Mouse (Mus musculus): ENCODE measurements at regions not wholly inside any gene's neighbourhood (a gene's known extent, or its start where the extent isn't known, plus 50 kb on each side); places are given as distances from the start of the nearest gene placed in this dataset.
A peak's percentile ranks its signal among the peaks of the same experiment; 100 is the strongest.

DNA sequence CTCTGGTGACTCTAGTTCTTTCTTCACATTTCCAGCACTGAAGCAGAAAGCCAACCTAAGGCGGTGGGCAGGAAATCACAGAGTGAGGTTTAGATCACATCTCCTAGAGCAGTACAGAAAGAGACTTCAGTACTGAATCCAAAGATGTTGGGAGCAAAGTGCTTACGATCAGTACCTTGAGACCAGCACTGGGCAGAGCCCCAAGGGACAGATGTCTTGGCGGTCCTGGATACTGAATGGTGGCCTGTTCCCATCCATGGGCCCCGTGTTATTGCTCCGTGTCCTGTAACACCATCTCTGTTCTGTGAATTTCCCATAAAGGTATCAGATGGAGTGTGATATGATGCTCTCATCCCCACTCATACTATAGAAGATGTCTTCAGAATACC, 353.5 kb upstream of the Nfe2l3 start:
- Histone ChIP-seq H3K36me3 (no peaks in the 10 kb centered on the region), H3K4me2 (replicated peaks) (no peak overlapping the region), H3K4me3 (no peak overlapping the region), H3K9me3 (no peaks in the 10 kb centered on the region), H3K4me1 (peaks cover 40% of the 10 kb centered on the region), H3K27ac (no peak overlapping the region), H3K27me3 (peaks cover 9% of the 10 kb centered on the region; the same call in 1 of the 2 replicates), H3K9ac (no peak overlapping the region)
- 83% methylated on average over 5 of the region's 5 CpGs for WGBS
- ATAC-seq (ENCODE audit: low FRiP score, low read depth) = no peak

DNA sequence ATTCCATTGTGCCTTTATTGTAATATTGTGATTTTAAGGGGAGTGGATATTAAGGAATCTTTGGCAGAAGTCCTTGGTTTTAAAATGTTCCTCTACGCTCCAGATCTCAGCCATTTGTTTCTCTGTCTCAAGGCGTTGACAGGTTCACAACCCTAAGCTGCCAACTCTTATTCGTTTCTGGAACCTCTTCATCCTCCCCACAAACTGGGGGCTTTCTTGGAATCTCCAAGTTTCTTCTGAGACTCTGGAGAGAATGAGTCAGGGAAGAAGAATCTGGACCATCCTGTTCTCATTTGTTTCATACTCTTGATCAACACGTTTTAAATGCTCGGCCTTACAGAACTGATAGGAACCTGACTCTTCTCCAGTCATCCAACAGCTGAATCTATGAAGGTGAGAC, 351.4 kb upstream of the Nfe2l3 start:
- H3K4me3 ChIP-seq = no peak overlapping the region
- H3K27ac ChIP-seq = no peak overlapping the region
- WGBS = 55% methylated on average over 5 of the region's 5 CpGs
- ATAC-seq (ENCODE audit: low FRiP score, low read depth) = no peak
- no peak overlapping the region for H3K9ac ChIP-seq
- peaks cover 11% of the 10 kb centered on the region; the same call in 1 of the 2 replicates for H3K27me3 ChIP-seq
- H3K9me3 ChIP-seq = no peaks in the 10 kb centered on the region
- H3K36me3 ChIP-seq = no peaks in the 10 kb centered on the region
- no peak overlapping the region for H3K4me2 ChIP-seq (replicated peaks)
- H3K4me1 ChIP-seq = peaks cover 44% of the 10 kb centered on the region

DNA sequence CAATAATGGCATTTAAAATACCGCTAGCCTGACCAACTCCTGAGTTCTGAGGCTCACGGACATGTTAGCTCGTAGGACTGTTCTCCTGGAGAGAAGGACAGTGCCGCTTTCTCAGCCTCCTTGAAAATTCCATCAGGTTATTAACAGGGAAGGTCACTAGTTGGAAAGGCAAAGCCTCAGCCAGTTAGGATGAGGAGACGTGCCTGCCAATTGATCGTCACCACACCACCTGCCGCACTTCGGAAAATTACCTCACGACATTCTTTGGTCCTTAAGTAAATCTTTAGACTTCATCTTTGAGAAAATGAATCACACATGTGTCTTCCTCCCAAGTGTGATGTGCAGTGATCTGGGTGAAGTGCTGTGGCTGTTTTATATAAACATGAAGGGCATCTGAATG, 347.8 kb upstream of the Nfe2l3 start:
- Histone ChIP-seq H3K9me3 (no peaks in the 10 kb centered on the region), H3K27ac (no peak overlapping the region)
- 42% methylated on average over 9 of the region's 9 CpGs for WGBS

GRCm38 (mm10) chr6:51085547-51085946, 346.9 kb upstream of the Nfe2l3 start:
- H3K4me3 ChIP-seq = no peak overlapping the region
- no peak overlapping the region; the same call in 1 of the 2 replicates for H3K27ac ChIP-seq
- peaks cover 7% of the 10 kb centered on the region; the same call in 1 of the 2 replicates for H3K27me3 ChIP-seq
- ATAC-seq (ENCODE audit: low FRiP score, low read depth) = no peak
- 53% methylated on average over 2 of the region's 2 CpGs for WGBS
- no peaks in the 10 kb centered on the region for H3K9me3 ChIP-seq
- H3K9ac ChIP-seq = no peak overlapping the region
- H3K36me3 ChIP-seq = no peaks in the 10 kb centered on the region
- peaks cover 21% of the 10 kb centered on the region for H3K4me1 ChIP-seq
- no peak overlapping the region for H3K4me2 ChIP-seq (replicated peaks)

More for the DNA sequence above, 347.8 kb upstream of the Nfe2l3 start:
- Histone ChIP-seq H3K4me3 (no peak overlapping the region), H3K9ac (no peak overlapping the region), H3K4me1 (peaks cover 21% of the 10 kb centered on the region), H3K36me3 (no peaks in the 10 kb centered on the region), H3K27me3 (peaks cover 7% of the 10 kb centered on the region; the same call in 1 of the 2 replicates), H3K4me2 (replicated peaks) (no peak overlapping the region)
- no peak for ATAC-seq (ENCODE audit: low FRiP score, low read depth)

GRCm38 (mm10) chr6:51086347-51086746, 346.1 kb upstream of the Nfe2l3 start:
- no peaks in the 10 kb centered on the region for H3K36me3 ChIP-seq
- no peak overlapping the region for H3K27ac ChIP-seq
- H3K27me3 ChIP-seq = peaks cover 7% of the 10 kb centered on the region; the same call in 1 of the 2 replicates
- 0 out of 2 replicates have a peak, but pooled peaks have one; percentile 7 for ATAC-seq (ENCODE audit: low FRiP score, low read depth)
- H3K9me3 ChIP-seq = no peaks in the 10 kb centered on the region
- WGBS = 73% methylated on average over 4 of the region's 4 CpGs
- no peak overlapping the region for H3K4me2 ChIP-seq (replicated peaks)
- no peak overlapping the region for H3K4me3 ChIP-seq
- H3K9ac ChIP-seq = no peak overlapping the region
- H3K4me1 ChIP-seq = peaks cover 21% of the 10 kb centered on the region

DNA sequence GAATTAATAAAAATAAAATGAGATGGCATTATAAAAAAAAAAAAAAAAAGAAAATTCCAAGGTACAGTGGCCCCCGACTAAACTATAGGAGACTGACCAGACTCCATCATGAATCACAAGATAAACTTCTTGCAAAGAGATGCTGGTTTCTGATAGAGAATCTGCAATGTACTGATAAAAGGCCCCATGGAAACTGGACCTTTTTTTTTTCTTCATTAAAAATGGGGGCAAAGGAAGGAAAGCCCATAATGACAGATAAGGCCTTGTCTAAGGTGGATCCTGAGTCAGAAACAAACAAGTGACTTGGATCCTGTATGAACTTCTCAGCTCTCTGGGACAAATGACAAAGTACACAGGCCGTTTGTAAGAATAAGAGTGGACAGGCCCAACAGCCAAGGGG, 344.7 kb upstream of the Nfe2l3 start:
- H3K27me3 ChIP-seq = peaks cover 7% of the 10 kb centered on the region; the same call in 1 of the 2 replicates
- H3K4me3 ChIP-seq = no peak overlapping the region
- H3K9ac ChIP-seq = no peak overlapping the region
- peaks cover 21% of the 10 kb centered on the region for H3K4me1 ChIP-seq
- ATAC-seq (ENCODE audit: low FRiP score, low read depth) = no peak
- no peak overlapping the region for H3K27ac ChIP-seq
- no peaks in the 10 kb centered on the region for H3K9me3 ChIP-seq
- 65% methylated on average over 2 of the region's 2 CpGs for WGBS
- no peak overlapping the region for H3K4me2 ChIP-seq (replicated peaks)
- H3K36me3 ChIP-seq = no peaks in the 10 kb centered on the region

GRCm38 (mm10) chr6:51088641-51089372, 343.7 kb upstream of the Nfe2l3 start:
- 34% methylated on average over 6 of the region's 6 CpGs for WGBS
- no peak overlapping the region for H3K4me3 ChIP-seq
- H3K9me3 ChIP-seq = no peaks in the 10 kb centered on the region
- peaks cover 7% of the 10 kb centered on the region; the same call in 1 of the 2 replicates for H3K27me3 ChIP-seq
- no peak for ATAC-seq (ENCODE audit: low FRiP score, low read depth)
- H3K27ac ChIP-seq = no peak overlapping the region
- H3K36me3 ChIP-seq = no peaks in the 10 kb centered on the region
- H3K4me2 ChIP-seq (replicated peaks) = no peak overlapping the region
- H3K9ac ChIP-seq = no peak overlapping the region
- peaks cover 17% of the 10 kb centered on the region for H3K4me1 ChIP-seq

GRCm38 (mm10) chr6:51093196-51093595, 339.3 kb upstream of the Nfe2l3 start:
- peaks cover 15% of the 10 kb centered on the region for H3K4me1 ChIP-seq
- H3K27me3 ChIP-seq = 0 out of 2 replicates have a peak, but pooled peaks cover 2% of the 10 kb centered on the region
- no peaks in the 10 kb centered on the region for H3K9me3 ChIP-seq
- no peaks in the 10 kb centered on the region for H3K36me3 ChIP-seq
- H3K4me3 ChIP-seq = no peak overlapping the region
- ATAC-seq (ENCODE audit: low FRiP score, low read depth) = no peak
- no peak overlapping the region for H3K4me2 ChIP-seq (replicated peaks)
- no peak overlapping the region for H3K27ac ChIP-seq
- WGBS = 93% methylated on average over 4 of the region's 4 CpGs
- H3K9ac ChIP-seq = no peak overlapping the region

- H3K4me1 ChIP-seq = peaks cover 11% of the 10 kb centered on the region
- H3K4me3 ChIP-seq = no peak overlapping the region
- H3K27me3 ChIP-seq = 0 out of 2 replicates have a peak, but pooled peaks cover 2% of the 10 kb centered on the region
- H3K9ac ChIP-seq = no peak overlapping the region
- H3K27ac ChIP-seq = no peak overlapping the region
- no peak for ATAC-seq (ENCODE audit: low FRiP score, low read depth)
- H3K36me3 ChIP-seq = no peaks in the 10 kb centered on the region
- 71% methylated on average over 10 of the region's 10 CpGs for WGBS
- no peak overlapping the region for H3K4me2 ChIP-seq (replicated peaks)
- no peaks in the 10 kb centered on the region; the same call in 1 of the 2 replicates for H3K9me3 ChIP-seq
Observed at GRCm38 (mm10) chr6:51094304-51094703, 338.2 kb upstream of the Nfe2l3 start.

- Histone ChIP-seq H3K9ac (no peak overlapping the region), H3K4me1 (peaks cover 11% of the 10 kb centered on the region), H3K9me3 (no peaks in the 10 kb centered on the region; the same call in 1 of the 2 replicates), H3K36me3 (no peaks in the 10 kb centered on the region), H3K4me2 (replicated peaks) (no peak overlapping the region), H3K27ac (no peak overlapping the region), H3K27me3 (0 out of 2 replicates have a peak, but pooled peaks cover 2% of the 10 kb centered on the region), H3K4me3 (no peak overlapping the region)
- WGBS = 79% methylated on average over 6 of the region's 6 CpGs
- no peak for ATAC-seq (ENCODE audit: low FRiP score, low read depth)
Observed at GRCm38 (mm10) chr6:51097488-51097887, 335.0 kb upstream of the Nfe2l3 start.

- H3K27ac ChIP-seq = no peak overlapping the region
Observed at GRCm38 (mm10) chr6:51100341-51100740, 332.1 kb upstream of the Nfe2l3 start.

DNA sequence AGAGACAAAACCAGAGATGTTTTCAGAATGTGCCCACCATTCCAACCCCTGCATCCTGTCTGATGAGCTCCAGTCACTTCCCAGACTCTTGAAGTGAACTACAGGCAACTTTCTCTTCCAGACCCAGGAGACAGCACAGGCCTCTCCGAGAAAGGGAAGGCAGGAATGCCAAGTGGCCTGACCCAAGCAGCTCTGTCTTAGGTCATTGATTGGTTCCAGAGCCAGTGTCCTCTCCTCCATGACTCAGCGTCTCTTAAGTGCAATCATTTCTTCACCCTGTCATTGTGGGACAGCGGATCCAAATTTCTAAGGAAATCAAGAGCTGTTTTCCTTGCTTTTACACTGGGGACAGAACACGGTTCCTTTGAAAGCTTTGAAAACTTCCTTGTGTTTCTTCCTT, 329.2 kb upstream of the Nfe2l3 start:
- no peak overlapping the region for H3K4me3 ChIP-seq
- no peaks in the 10 kb centered on the region for H3K27me3 ChIP-seq
- H3K4me1 ChIP-seq = peaks cover 18% of the 10 kb centered on the region; the same call in 1 of the 2 replicates
- H3K9ac ChIP-seq = no peak overlapping the region
- no peaks in the 10 kb centered on the region; the same call in 1 of the 2 replicates for H3K9me3 ChIP-seq
- H3K27ac ChIP-seq = no peak overlapping the region
- H3K36me3 ChIP-seq = no peaks in the 10 kb centered on the region
- no peak overlapping the region for H3K4me2 ChIP-seq (replicated peaks)
- WGBS = 54% methylated on average over 4 of the region's 4 CpGs
- ATAC-seq (ENCODE audit: low FRiP score, low read depth) = no peak

More at GRCm38 (mm10) chr6:51100341-51100740, 332.1 kb upstream of the Nfe2l3 start:
- Histone ChIP-seq H3K9ac (no peak overlapping the region), H3K4me1 (peaks cover 17% of the 10 kb centered on the region; the same call in 1 of the 2 replicates), H3K36me3 (no peaks in the 10 kb centered on the region), H3K27me3 (0 out of 2 replicates have a peak, but pooled peaks cover 2% of the 10 kb centered on the region), H3K4me3 (no peak overlapping the region), H3K4me2 (replicated peaks) (no peak overlapping the region), H3K9me3 (no peaks in the 10 kb centered on the region; the same call in 1 of the 2 replicates)
- ATAC-seq (ENCODE audit: low FRiP score, low read depth) = no peak
- 85% methylated on average over 4 of the region's 4 CpGs for WGBS
